Mouse (Mus musculus): Measurements from ENCODE around the gene Trp53.
"Not testable (repeated sequence)": the region's sequence is repeated elsewhere in the genome, so short reads cannot be mapped to it uniquely, and the experiment has no call there.

The Trp53 gene

GRCm38 (mm10) chr11:69594853-69595252 lies 14.7 kb downstream of the Trp53 start:
- DNase-seq (ENCODE audit: low spot score), result no peak

- DNase-seq (ENCODE audit: low spot score), result no peak
Measured at GRCm38 (mm10) chr11:69599436-69599835, 19.3 kb downstream of the Trp53 start.

DNA sequence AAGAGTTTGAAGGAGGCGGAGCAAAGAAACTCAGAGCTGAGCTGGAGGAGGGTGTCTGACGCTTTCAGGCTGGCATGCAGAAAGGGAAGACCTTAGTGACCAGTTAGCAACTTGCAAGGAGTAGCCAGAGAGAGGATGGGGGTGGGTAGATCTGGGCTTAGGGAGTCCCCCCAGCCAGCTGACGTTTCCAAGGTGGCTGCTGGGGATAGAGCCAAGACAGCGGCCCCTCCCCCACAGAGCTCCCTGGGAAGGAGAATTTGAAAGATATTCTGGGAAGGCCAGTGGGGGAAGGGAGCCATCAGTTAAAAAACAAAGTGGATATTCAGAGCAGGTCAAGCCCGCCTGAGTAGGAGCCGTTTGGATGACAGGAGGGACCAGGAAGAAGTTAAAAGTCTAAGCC lies 19.9 kb downstream of the Trp53 start:
- no peak for DNase-seq (ENCODE audit: low spot score)

DNA sequence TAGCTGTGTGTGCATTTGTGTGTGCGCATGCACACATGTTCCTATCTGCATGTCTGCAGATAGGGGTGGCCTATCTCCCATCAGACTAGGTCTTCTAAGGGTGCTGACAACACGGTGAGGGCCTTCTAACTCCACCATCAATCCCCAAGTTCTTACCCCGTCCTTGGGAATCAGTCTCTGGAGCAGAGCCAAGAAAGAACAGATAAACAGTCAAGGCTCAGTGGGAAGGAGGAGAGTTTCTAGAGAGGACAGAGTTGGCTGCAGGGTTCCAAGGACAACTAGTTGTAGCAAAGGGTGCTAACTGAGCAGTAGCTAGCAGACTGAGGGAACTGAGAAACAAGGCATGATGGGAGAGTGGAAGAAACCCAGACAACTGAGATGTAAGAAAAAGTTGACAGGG lies 21.6 kb downstream of the Trp53 start:
- no peak for DNase-seq (ENCODE audit: low spot score)

GRCm38 (mm10) chr11:69603516-69603915 lies 23.4 kb downstream of the Trp53 start:
- no peak for DNase-seq (ENCODE audit: low spot score)

DNA sequence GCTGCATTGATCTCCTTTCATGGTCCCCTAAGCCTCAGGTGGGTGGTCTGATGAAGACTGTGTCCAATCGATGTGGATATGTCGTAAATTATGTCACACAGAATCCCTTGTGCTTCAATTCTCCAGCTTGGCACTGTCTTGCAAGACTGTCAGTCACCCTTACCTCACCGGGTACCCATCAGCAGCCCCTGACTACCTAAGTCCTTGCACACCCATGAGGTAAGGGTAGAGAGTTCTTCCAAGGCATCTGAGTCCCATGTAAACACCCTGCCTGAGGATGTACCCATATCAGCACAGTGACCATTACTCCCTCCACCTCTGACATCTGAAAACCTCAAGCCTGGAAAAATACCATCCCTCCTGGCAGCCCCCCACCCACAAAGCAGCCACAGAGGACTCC lies 24.2 kb downstream of the Trp53 start:
- no peak for DNase-seq (ENCODE audit: low spot score)

DNA sequence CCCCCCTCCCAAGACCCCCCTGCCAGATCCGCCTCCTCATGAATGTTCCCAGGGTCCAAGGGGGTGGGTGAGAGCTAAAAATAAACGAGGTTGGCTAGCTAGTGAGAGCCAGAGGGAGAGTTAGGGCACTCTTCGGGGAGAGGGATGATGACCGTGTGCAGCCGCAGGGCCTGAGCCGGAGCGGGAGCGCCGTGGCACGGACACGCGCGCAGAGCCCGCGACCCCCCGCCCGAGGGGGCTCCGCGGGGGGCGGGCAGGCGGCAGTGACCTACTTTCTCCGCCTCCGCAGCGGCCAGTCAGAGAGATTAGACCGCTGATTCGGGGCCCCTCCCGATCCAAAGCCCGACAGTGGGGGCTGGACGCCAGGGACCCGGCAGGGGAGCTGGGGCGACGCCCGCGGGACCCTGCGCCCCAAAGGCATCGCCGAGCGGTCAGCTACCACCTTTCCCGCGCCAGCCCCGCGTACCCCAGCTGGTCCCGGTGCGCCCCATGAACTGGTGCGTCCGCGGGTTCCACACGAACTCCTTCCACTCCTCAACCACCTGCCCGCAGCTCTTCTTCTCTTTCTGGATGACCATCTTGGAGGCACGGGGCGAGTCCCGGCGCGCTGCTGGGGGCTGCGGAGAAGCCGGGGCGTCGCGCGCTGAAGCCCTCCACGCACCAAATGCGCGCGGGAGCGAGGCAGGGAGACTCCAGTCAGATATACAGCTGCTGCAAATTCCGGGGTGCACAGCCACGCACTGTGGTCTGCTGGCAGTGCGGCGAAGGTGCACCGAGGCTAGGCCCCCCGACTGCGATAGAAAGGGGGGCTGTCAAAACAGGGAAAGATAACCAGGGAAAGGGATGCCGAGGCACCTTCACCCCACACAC lies 24.9 kb downstream of the Trp53 start:
- no peak for DNase-seq (ENCODE audit: low spot score)

DNA sequence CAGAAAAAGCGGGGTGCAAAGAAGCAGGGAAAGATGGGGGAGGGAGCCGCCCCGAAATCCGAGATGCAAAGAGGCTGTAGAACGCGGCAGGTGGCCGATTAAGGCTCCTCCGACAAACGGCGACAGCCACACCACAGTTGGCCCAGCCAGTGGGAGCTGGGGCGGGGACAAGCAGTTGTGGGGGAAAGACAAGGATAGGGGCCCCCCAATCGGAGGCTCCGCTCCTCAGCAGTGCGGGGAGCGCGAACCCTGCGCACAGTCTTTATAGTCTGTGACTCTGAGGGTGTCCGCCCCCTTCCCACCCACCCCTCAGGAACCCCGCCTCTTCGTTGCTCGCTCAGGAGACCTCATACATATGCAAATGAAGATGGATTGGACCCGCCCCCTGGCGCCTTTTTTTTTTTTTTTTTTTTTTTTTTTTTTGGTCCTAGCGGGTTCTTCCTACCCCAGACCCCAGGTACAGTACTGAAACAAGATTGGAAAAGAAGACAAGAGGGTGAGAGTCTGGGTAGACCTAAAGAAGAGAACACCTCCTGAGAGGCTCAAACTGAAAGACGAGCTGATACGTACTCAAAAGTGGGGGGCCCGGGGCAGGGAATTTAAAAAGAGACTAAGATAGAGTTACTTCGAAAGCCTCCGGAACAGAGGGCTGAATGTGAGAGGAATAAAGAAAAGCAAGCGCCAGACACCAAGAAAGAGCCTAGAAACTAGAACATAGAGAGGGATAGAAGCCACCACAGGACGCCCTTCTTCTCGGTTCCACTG lies 25.7 kb downstream of the Trp53 start, which contains the start of gene Atp1b2:
Gene Atp1b2, minus strand, starts transcription at position 217 of the 765 bp plus-strand sequence.
- DNase-seq (ENCODE audit: low spot score), result peak; percentile 71

DNA sequence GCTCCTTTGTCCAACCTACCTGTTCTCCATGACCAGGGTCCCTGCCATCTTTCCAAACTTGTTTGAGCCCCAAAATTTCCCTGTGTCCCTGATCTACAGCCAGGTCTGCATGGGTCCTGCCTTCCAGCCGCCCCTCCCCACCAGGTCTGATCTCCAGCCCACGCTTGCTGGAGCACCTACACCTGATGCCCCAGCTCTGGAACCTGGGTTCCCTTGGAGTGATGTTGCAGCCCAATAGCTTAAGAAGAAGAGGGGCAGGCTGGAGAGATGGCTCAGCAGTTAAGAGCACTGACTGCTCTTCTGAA lies 26.3 kb downstream of the Trp53 start:
- no peak for DNase-seq (ENCODE audit: low spot score)

- DNase-seq (ENCODE audit: low spot score), result no peak
Measured at GRCm38 (mm10) chr11:69606832-69607231, 26.7 kb downstream of the Trp53 start.

DNA sequence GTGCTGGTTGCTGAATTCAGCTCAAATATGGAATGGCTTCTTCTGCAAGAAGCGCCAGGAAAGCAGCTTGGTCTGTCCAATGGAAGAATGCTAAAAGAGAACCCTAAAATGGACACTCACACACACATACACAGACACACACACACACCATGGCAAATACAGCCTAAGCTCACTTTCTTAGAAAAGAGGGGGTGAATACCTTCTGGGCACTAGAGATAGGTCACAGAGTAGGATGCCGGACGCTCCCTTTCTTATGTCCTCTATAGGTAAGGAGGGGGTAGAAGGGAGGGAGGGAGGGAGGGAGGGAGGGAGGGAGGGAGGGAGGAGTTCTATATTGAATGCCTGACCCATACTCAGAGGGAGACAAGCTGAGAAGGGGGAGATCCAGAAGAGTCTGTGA lies 28.4 kb downstream of the Trp53 start:
- no peak for DNase-seq (ENCODE audit: low spot score)

GRCm38 (mm10) chr11:69609416-69609815 lies 29.3 kb downstream of the Trp53 start:
- no peak for DNase-seq (ENCODE audit: low spot score)

DNA sequence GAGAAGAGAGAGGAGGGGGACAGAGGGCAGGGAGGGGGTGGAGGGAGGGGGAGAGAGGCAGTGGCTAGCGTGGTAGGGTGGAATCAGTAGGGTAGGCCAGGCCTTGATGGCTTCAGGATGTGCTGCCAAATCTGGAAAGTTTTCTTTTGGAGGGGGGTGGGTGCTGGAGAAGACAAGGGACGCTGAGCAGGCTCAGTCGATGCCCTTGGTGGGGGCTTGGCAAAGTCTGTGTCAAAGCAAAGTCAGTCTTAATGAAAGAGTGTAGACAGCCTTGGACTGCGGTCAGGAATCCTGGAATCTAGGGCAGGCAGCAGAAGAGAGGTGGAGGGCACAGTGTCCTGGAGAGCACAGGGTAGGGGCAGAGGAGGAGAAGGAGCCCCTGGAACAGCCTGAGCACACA lies 30.7 kb downstream of the Trp53 start:
- DNase-seq (ENCODE audit: low spot score), result no peak

DNA sequence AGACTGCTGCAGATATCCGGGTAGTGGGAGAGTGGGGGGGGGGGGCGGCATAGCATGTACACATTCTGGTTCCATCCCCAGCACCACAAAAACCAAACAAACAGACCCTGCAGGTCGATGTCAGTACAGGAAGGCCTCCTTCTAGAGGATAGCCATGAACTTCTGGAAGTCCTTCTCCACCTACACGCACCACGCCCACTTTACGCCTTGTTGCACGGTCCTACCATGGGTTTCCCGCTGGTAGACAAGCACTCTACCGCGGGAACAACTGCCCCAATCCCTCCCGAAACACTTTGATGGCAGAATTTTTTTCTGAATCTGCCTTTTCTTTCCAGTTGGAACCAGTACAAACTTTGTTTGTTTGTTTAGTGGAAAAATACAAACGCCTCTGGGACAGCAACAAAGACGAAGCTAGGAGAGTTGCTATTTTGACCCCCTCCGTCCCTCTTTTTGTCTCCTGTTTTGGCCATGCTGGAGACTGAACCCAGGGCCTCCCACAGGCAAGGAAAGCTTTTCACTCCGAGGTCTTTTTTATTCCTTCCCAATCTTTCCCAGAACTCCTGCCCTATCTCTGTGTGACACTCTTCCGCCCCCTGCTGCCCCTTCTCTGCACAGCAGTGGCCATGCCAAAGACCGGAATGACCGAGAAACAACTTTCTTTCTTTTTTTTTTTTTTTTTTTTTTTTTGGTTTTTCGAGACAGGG lies 33.5 kb downstream of the Trp53 start:
- peak; percentile 68 for DNase-seq (ENCODE audit: low spot score)

GRCm38 (mm10) chr11:69614257-69614588 lies 34.1 kb downstream of the Trp53 start:
- DNase-seq (ENCODE audit: low spot score), result not testable (repeated sequence)

GRCm38 (mm10) chr11:69616781-69617180 lies 36.6 kb downstream of the Trp53 start:
- DNase-seq (ENCODE audit: low spot score), result no peak

DNA sequence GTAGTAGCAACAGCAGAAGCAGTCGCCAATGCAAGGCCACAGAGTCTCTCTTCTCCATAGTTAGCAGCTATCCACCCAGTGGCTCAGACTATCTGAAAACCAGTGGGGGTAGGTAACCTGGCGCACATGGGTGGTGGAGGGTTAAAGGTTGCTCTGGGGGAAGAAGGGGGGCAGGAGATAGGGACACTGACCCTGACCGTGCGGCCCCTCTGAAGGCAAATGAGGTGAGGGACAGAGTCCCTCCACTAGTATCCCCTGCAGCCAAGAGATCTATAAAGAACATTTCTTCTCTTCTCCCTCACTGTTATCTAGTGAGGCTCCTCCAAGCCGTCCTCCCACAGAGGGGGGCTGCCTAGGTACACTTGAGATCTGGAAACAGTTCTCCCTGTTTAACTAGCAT lies 37.6 kb downstream of the Trp53 start, which contains the start of gene Shbg:
Gene Shbg, minus strand, starts transcription at position 101 of the 400 bp plus-strand sequence.
- no peak for DNase-seq (ENCODE audit: low spot score)

DNA sequence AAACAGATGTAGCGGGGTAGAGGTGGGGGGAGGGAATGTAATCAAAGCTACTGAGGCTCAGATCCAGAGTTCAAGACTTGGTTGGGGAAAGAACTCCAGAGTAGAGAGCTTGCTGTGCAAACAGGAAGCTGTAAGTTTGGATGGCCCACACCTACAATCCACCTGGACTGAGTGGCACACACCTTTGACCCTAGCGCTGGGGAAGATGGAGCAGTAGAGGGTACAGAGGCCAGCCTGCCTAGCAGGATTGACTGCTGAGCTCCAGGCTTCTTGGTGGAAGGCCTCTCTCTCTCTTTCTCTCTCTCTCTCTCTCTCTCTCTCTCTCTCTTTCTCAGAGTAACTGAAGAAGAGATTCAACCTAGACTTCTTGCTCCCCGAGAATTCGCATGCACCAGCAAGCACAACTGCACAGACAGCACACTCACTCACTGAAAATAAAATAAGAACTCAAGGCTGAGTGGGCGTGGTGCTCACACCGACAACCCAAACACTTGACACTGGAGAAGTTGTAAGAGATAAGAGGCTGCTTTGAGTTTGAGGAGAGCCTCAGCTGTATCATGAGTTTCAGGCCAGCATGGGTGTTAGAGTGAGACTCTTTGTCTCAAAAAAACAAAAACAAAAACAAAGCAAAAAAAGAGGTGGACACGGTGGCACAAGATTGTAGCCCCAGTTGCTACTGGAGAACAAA lies 40.4 kb downstream of the Trp53 start:
- DNase-seq (ENCODE audit: low spot score), result no peak

GRCm38 (mm10) chr11:69621571-69622268 lies 41.6 kb downstream of the Trp53 start, which contains the start of gene Sat2:
Gene Sat2 (plus strand): TSS chr11:69622024.
- DNase-seq (ENCODE audit: low spot score), result no peak

- no peak for DNase-seq (ENCODE audit: low spot score)
Measured at GRCm38 (mm10) chr11:69622406-69622805, 42.2 kb downstream of the Trp53 start.

GRCm38 (mm10) chr11:69623006-69623405 lies 42.8 kb downstream of the Trp53 start:
- DNase-seq (ENCODE audit: low spot score), result no peak
